Mouse (Mus musculus): ENCODE results near the gene Mcl1. TPM values are rescaled to one million over a fixed set of nuclear protein-coding genes. Genes with fewer than 3 reads are reported as not detected.
"Not testable (repeated sequence)": the region's sequence is repeated elsewhere in the genome, so short reads cannot be mapped to it uniquely, and the experiment has no call there.

The Mcl1 gene
- polyA plus RNA-seq, 1 experiment from 2014 or later: 66.8 TPM

DNA sequence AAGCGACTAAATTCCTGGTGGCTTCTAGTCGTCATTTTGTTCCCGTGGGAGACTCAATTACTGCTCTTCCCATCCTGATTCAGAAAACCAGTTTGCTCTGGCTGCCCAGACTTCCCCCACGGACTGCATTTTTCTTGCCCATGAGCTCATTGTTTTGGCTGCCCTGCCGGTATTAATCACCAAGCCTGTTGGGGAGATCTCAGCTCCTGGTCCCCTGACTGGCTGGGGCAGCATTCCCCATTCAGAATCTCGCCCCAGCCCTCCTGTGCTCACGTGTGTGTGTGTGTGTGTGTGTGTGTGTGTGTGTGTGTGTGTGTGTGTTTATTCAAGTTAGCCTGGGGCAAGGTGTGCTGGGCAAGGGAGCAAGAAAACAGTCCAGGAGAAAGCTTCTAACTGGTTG, 9.4 kb downstream of the Mcl1 start:
- Histone ChIP-seq H3K4me3 (ENCODE audit: low read depth, low read length) (no peak overlapping the region), H3K36me3 (ENCODE audit: control insufficient read depth, insufficient read depth, low read length) (peaks cover 8% of the 10 kb centered on the region; the same call in 1 of the 2 replicates), H3K27ac (ENCODE audit: low read depth, low read length) (peak overlapping the region; percentile 62), H3K9me3 (ENCODE audit: control insufficient read depth, low read length) (no peaks in the 10 kb centered on the region), H3K4me1 (replicated peaks; ENCODE audit: control insufficient read depth, insufficient read depth, low read length) (no peaks in the 10 kb centered on the region), H3K27me3 (ENCODE audit: control insufficient read depth, insufficient read depth, low read length) (no peaks in the 10 kb centered on the region), H3K4me2 (ENCODE audit: low read depth, low read length, severe bottlenecking) (no peak overlapping the region), H3K9ac (ENCODE audit: low read length) (no peak overlapping the region; the same call in 1 of the 2 replicates)
- 32% methylated on average over 7 of the region's 7 CpGs for WGBS
- DNase-seq (ENCODE audit: low spot score): peak; percentile 70
- no peak; the same call in 1 of the 2 replicates for ATAC-seq (replicated peaks; ENCODE audit: low FRiP score)

- peaks cover 2% of the 10 kb centered on the region; the same call in 1 of the 2 replicates for H3K4me1 ChIP-seq (replicated peaks; ENCODE audit: control insufficient read depth, insufficient read depth, low read length)
- no peak for DNase-seq (ENCODE audit: low spot score)
- H3K9ac ChIP-seq (ENCODE audit: low read length): no peak overlapping the region
- H3K27ac ChIP-seq (ENCODE audit: low read depth, low read length): 0 out of 2 replicates have a peak overlapping the region, but pooled peaks have one; percentile 31
- no peak overlapping the region for H3K4me2 ChIP-seq (ENCODE audit: low read depth, low read length, severe bottlenecking)
- H3K4me3 ChIP-seq (ENCODE audit: low read depth, low read length): no peak overlapping the region
- H3K27me3 ChIP-seq (ENCODE audit: control insufficient read depth, insufficient read depth, low read length): no peaks in the 10 kb centered on the region
- H3K9me3 ChIP-seq (ENCODE audit: control insufficient read depth, low read length): no peaks in the 10 kb centered on the region
- ATAC-seq (replicated peaks; ENCODE audit: low FRiP score): no peak
- peaks cover 3% of the 10 kb centered on the region; the same call in 1 of the 2 replicates for H3K36me3 ChIP-seq (ENCODE audit: control insufficient read depth, insufficient read depth, low read length)
- 90% methylated on average over 7 of the region's 7 CpGs for WGBS
These were observed 10.2 kb downstream of the Mcl1 start for GRCm38 (mm10) chr3:95668589-95669308.

GRCm38 (mm10) chr3:95669309-95669665, 10.7 kb downstream of the Mcl1 start:
- no peak overlapping the region for H3K9ac ChIP-seq (ENCODE audit: low read length)
- H3K36me3 ChIP-seq (ENCODE audit: control insufficient read depth, insufficient read depth, low read length): peaks cover under 1% of the 10 kb centered on the region; the same call in 1 of the 2 replicates
- H3K9me3 ChIP-seq (ENCODE audit: control insufficient read depth, low read length): no peaks in the 10 kb centered on the region
- no peaks in the 10 kb centered on the region for H3K27me3 ChIP-seq (ENCODE audit: control insufficient read depth, insufficient read depth, low read length)
- H3K27ac ChIP-seq (ENCODE audit: low read depth, low read length): no peak overlapping the region
- no peak overlapping the region for H3K4me2 ChIP-seq (ENCODE audit: low read depth, low read length, severe bottlenecking)
- ATAC-seq (replicated peaks; ENCODE audit: low FRiP score) (no peak), DNase-seq (ENCODE audit: low spot score) (no peak)
- 92% methylated on average over 3 of the region's 3 CpGs for WGBS
- peaks cover 5% of the 10 kb centered on the region for H3K4me1 ChIP-seq (replicated peaks; ENCODE audit: control insufficient read depth, insufficient read depth, low read length)
- H3K4me3 ChIP-seq (ENCODE audit: low read depth, low read length): no peak overlapping the region

GRCm38 (mm10) chr3:95670419-95670818, 11.8 kb downstream of the Mcl1 start:
- 94% methylated on average over 3 of the region's 3 CpGs for WGBS
- not testable (repeated sequence) for H3K4me2 ChIP-seq (ENCODE audit: low read depth, low read length, severe bottlenecking); H3K27me3 ChIP-seq (ENCODE audit: control insufficient read depth, insufficient read depth, low read length); H3K9me3 ChIP-seq (ENCODE audit: control insufficient read depth, low read length); H3K4me1 ChIP-seq (replicated peaks; ENCODE audit: control insufficient read depth, insufficient read depth, low read length); DNase-seq (ENCODE audit: low spot score); H3K27ac ChIP-seq (ENCODE audit: low read depth, low read length); H3K36me3 ChIP-seq (ENCODE audit: control insufficient read depth, insufficient read depth, low read length); ATAC-seq (replicated peaks; ENCODE audit: low FRiP score); H3K4me3 ChIP-seq (ENCODE audit: low read depth, low read length); H3K9ac ChIP-seq (ENCODE audit: low read length)

GRCm38 (mm10) chr3:95671201-95671600, 12.6 kb downstream of the Mcl1 start:
- Histone ChIP-seq H3K9ac (ENCODE audit: low read length) (no peak overlapping the region), H3K4me1 (replicated peaks; ENCODE audit: control insufficient read depth, insufficient read depth, low read length) (peaks cover 9% of the 10 kb centered on the region), H3K27me3 (ENCODE audit: control insufficient read depth, insufficient read depth, low read length) (no peaks in the 10 kb centered on the region), H3K36me3 (ENCODE audit: control insufficient read depth, insufficient read depth, low read length) (no peaks in the 10 kb centered on the region), H3K4me2 (ENCODE audit: low read depth, low read length, severe bottlenecking) (no peak overlapping the region), H3K4me3 (ENCODE audit: low read depth, low read length) (no peak overlapping the region), H3K27ac (ENCODE audit: low read depth, low read length) (no peak overlapping the region), H3K9me3 (ENCODE audit: control insufficient read depth, low read length) (no peaks in the 10 kb centered on the region)
- DNase-seq (ENCODE audit: low spot score) (no peak), ATAC-seq (replicated peaks; ENCODE audit: low FRiP score) (no peak)
- 90% methylated on average over 5 of the region's 5 CpGs for WGBS

DNA sequence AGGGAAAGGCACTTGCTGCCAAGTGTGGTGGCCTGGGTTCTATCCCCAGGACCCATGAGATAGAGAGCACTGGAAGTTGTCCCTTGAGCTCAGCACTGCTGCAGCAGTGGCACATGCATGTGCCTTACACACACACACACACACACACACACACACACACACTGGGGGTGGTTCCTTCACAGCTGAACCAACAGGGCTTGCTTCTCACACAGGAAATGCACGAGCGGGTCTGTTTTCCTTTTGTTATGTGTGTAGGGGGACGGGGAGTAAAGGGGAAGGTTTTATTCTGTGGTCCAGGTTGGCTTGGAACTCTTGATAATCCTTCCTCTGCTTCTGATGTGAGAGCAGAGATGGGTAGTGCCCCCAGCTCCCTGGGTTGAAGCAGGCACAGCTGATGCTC, 13.9 kb downstream of the Mcl1 start:
- Histone ChIP-seq H3K36me3 (ENCODE audit: control insufficient read depth, insufficient read depth, low read length) (no peaks in the 10 kb centered on the region), H3K27ac (ENCODE audit: low read depth, low read length) (no peak overlapping the region), H3K4me3 (ENCODE audit: low read depth, low read length) (no peak overlapping the region), H3K9ac (ENCODE audit: low read length) (no peak overlapping the region), H3K4me2 (ENCODE audit: low read depth, low read length, severe bottlenecking) (no peak overlapping the region), H3K4me1 (replicated peaks; ENCODE audit: control insufficient read depth, insufficient read depth, low read length) (peaks cover 9% of the 10 kb centered on the region), H3K9me3 (ENCODE audit: control insufficient read depth, low read length) (no peaks in the 10 kb centered on the region), H3K27me3 (ENCODE audit: control insufficient read depth, insufficient read depth, low read length) (no peaks in the 10 kb centered on the region)
- no peak for DNase-seq (ENCODE audit: low spot score)
- ATAC-seq (replicated peaks; ENCODE audit: low FRiP score): no peak
- WGBS: 62% methylated on average over 3 of the region's 3 CpGs

- ATAC-seq (replicated peaks; ENCODE audit: low FRiP score): no peak
- H3K9me3 ChIP-seq (ENCODE audit: control insufficient read depth, low read length): no peaks in the 10 kb centered on the region
- H3K4me3 ChIP-seq (ENCODE audit: low read depth, low read length): no peak overlapping the region
- H3K9ac ChIP-seq (ENCODE audit: low read length): no peak overlapping the region; the same call in 1 of the 2 replicates
- no peak for DNase-seq (ENCODE audit: low spot score)
- H3K4me2 ChIP-seq (ENCODE audit: low read depth, low read length, severe bottlenecking): no peak overlapping the region
- no peaks in the 10 kb centered on the region for H3K36me3 ChIP-seq (ENCODE audit: control insufficient read depth, insufficient read depth, low read length)
- peak overlapping the region; percentile 27; the same call in 1 of the 2 replicates for H3K27ac ChIP-seq (ENCODE audit: low read depth, low read length)
- peaks cover 9% of the 10 kb centered on the region for H3K4me1 ChIP-seq (replicated peaks; ENCODE audit: control insufficient read depth, insufficient read depth, low read length)
- no peaks in the 10 kb centered on the region for H3K27me3 ChIP-seq (ENCODE audit: control insufficient read depth, insufficient read depth, low read length)
- WGBS: 60% methylated on average over 10 of the region's 10 CpGs
These were observed 14.5 kb downstream of the Mcl1 start for GRCm38 (mm10) chr3:95672861-95673706.

DNA sequence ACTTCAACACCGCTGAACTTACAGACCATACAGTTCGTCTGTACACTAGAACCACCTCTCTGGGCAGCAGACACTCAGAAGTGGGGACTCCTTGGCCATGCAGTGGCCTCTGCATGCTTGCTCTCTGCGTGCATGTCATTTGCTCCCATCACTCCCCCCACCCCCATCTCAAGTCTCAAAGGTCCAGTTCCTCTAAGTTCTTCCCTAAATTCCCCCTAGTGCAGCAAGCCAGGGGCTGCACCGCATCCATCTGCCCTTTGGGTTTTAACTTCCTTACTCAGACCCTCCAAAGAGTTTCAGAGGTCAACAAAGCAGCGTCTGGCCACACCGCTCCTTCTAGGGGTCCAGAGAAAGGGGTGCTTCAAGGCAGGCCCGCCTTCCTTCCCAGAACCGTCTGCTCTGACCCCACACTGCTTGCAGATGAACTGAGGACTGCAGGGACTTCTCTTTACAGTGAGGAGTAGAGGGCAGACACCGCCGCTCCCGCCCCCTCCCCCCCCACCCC, 15.2 kb downstream of the Mcl1 start:
- ATAC-seq (replicated peaks; ENCODE audit: low FRiP score) (no peak), DNase-seq (ENCODE audit: low spot score) (no peak)
- no peak overlapping the region for H3K4me3 ChIP-seq (ENCODE audit: low read depth, low read length)
- H3K4me1 ChIP-seq (replicated peaks; ENCODE audit: control insufficient read depth, insufficient read depth, low read length): peaks cover 9% of the 10 kb centered on the region
- no peaks in the 10 kb centered on the region for H3K36me3 ChIP-seq (ENCODE audit: control insufficient read depth, insufficient read depth, low read length)
- H3K27ac ChIP-seq (ENCODE audit: low read depth, low read length): peak overlapping the region; percentile 27; the same call in 1 of the 2 replicates
- peak overlapping the region; percentile 27; the same call in 1 of the 2 replicates for H3K9ac ChIP-seq (ENCODE audit: low read length)
- no peak overlapping the region for H3K4me2 ChIP-seq (ENCODE audit: low read depth, low read length, severe bottlenecking)
- H3K27me3 ChIP-seq (ENCODE audit: control insufficient read depth, insufficient read depth, low read length): no peaks in the 10 kb centered on the region
- 31% methylated on average over 11 of the region's 11 CpGs for WGBS
- no peaks in the 10 kb centered on the region for H3K9me3 ChIP-seq (ENCODE audit: control insufficient read depth, low read length)
